Mouse (Mus musculus) ovary, postnatal 10 days (tissue): Measurements from ENCODE around the gene Serhl.

Experiments
- DNase-seq: peaks from one replicate; pipeline ENCODE4 v3.0.0; 2022; ENCODE audit warnings: low spot score

Serhl gene

DNA sequence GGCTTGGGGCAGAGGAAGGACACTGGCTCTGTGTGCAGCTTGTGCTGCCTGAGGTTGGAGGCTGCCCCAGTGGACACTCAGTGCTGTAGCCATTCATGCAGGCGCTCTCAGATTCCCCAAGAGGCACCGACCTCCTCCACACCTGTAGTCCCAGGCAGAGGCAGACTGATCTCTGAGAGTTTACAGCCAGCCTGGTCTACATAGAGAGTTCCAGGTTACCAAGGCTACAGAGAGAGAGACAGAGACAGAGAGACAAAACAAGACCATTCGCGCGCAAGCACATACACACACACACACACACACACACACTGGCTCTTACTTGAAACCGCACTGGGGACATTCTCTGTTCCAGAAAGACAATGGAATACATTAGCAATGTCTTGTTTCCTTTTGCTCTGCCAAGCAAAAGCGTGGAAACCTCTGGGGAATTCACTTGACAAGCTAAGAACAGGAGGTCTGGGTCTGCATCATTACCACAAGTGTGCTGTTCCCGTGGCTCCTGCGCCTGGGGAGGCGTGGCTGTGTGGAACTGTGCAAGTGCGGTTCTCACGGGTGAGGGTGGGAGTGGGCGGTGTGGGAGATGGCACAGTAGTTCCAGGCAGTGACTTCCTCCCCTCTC, 5.2 kb upstream of the Serhl start:
- no peak for DNase-seq

DNA sequence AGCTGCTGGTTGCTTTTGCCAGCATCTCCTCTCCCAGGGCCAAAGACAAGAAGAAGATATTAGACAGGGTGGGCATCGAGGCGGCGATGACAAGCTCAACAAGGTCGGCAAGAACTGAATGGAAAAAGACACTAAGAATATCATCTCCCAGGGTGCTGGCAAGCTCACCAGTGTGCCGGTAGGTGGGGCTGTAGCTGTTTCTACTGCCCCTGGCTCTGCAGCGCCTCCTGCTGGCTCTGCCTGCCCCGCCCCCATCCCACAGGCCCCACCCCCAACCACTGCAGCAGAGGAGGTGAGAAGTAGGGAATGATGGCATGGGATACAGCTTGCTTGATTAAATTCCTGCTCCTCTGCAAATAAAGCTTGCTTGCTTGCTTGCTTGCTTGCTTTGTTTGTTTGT, 3.4 kb upstream of the Serhl start:
- DNase-seq, result no peak

DNA sequence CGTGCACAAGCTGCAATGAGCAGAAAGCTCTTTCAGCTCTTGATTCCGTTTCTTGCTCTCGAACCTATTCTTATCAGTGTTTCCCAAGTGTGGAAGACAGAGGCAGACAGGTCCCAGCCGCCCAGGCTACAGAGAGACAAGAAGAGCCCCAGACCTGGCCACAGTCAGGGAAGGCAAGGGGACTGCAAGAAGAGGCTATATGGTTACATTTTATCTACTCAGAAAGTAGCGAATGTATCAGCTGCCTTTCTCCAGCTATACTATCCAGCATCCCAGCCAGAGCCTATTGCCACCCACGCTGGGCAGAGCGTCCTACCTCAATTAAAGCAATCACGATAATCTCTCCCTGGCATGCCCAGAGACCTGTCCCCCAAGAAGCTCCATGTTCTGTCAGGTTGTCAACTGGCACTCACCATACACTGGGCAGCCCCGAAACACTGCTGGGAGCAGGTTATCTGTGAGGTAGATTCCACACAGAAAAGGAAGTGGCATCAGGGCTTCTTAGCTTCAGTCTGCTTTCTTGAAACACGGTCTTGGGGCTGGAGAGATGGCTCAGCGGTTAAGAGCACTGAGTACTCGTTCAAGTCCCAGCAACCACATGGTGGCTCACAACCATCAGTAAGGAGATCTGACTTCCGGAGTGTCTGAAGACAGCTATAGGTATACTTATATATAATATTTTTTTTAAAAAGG, 2.5 kb upstream of the Serhl start:
- no peak for DNase-seq

DNA sequence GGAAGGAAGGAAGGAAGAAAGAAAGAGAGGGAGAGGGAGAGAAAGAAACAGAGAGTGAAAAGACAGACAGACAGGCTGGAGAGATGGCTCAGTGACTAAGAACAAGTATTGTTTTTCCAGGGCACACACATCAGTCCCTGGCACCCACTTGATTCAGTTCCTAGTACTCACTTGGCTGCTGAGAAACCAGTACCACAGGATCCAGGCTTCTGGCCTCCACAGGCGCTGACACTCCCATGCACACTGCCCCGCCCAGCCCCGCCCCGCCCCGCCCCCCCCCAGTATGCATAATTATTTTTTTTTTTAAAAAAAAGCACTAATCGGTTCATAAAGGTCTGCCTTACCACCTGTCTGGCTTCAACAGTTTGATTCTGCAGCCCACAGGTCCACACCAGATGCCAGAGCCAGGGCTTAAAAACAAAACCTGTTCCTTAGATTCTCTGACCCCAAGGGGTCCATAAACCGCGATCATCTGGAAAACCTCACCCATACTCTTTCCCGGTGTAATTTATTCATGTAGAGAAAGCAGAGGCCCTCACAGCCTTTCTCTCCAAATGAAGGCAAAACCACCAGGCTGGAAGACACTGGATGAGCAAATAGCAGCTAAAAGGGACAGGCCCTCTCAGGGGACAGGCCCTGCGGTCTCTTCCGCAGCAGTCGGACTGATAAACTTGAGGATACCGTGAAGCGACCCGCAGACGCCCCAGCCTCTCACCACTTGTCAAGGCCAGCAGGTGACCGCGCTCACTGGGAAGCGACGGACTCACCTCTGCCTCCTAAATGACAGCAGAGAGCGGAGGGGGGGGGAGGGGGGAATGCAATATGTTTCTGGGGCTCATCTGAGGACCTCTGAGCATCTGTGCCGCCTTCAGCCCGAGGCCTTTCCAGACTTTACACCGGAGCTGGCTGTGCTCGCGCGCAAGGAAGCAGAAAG, 544 bp upstream of the Serhl start:
- DNase-seq, result no peak

DNA sequence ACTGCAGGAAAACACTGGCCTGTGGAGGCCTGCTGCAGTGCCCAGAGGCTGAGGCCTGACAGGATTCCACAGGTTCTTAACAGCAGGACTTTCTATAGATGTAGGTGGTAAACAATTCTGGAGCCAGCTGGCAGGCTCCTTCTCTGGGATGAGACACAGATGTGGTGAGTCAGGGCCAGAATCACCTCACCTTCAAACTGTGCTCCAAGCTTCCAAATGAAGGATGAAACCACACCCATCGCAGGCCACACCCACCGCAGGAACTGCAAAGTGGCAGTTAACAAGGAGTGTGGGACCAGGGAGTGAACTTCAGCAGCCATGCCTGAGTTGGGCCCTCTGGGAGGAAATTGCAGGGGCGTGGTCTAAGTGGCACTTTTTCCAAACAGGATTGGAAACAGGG, 1.6 kb downstream of the Serhl start:
- no peak for DNase-seq

DNA sequence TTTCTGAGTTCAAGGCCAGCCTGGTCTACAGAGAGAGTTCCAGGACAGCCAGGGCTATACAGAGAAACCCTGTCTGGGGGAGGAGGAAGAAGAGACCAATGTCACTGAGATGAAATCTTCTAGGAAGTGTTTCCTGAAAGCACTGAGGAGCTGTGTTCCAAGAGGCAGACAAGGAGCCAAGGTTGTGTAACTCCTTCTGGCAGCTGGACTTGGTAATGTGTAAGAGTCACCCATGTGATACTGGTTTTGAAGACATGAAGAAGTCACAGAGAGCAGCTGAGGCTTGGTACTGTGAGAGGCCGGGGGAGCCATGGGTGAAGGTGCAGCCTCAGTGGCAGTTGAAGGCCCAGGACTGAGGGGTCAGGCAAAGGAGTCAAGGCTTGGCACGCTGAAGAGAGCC, 4.4 kb downstream of the Serhl start:
- no peak for DNase-seq

DNA sequence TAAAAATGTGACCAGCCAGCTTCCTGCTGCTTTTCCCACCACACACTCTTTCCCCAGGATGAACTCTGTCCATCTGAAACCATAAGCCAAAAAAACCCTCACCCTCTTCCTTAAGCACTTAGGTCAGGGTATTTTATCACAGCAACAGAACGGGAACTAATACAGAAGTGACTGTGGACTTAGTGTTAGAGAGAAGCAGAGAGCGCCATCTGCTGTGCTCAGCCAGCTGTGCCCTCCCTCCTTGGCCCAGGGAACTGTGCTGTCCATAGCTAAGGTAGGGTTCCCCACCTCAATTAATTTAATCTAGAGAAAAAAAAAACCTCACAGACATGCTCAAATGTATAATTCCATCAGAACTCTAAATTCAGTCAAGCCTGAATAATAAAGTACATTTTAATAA, 6.6 kb downstream of the Serhl start:
- no peak for DNase-seq

DNA sequence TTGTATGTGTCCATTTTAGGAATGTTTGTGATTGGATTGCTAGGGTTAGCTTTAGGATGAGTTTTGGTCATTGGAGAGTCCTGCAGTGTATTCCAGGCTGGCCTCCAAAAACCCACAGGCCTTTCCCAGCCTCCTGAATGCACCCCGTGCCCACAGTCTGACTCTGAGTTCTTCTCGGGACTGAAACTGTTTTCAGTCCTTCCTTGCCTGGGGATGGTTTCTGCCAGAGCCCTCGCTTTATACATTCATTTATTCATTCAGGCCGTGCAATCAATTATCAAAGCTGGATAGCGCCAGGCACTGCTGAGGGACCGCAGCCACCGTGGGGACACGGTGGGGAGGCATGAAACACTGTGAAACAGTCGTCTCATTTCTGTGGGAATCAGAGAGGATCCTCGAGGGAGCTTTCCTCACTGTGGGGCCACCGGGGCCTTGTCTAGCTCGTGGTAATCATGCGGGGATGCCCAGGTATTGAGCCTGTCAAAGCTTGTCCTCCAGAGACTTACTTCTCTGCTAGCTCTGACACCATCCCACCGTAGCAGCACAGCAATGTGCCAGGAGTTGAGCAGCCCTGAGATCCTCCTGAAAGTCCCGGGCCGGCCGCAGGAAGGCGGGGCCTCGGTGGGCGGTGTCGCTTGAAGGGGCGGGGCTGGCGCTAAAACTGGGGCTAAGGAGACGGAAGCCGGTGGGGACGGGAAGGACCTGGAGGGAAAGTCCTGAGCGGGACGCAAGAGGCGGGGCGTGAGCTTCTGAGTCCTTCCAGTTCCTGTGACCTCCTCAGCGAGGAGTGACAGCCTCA, 10.4 kb downstream of the Serhl start:
- peak; percentile 85 for DNase-seq

DNA sequence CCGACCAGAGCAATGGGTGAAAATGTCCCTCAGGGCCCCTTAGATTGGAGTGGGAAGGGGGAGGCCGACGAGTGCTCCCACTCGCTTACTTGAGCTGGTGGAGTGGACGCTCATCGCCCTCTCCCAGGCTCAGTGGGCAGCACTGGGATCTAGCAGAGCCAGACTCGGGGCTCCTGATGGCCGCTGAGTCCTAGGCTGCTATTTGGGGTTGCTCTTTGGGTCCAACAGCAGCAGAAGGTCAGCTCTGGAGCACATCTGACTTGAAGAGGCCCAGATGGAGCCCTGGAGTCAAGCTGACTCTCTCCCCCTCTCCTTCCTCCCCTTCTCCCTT, 11.0 kb downstream of the Serhl start:
- no peak for DNase-seq

DNA sequence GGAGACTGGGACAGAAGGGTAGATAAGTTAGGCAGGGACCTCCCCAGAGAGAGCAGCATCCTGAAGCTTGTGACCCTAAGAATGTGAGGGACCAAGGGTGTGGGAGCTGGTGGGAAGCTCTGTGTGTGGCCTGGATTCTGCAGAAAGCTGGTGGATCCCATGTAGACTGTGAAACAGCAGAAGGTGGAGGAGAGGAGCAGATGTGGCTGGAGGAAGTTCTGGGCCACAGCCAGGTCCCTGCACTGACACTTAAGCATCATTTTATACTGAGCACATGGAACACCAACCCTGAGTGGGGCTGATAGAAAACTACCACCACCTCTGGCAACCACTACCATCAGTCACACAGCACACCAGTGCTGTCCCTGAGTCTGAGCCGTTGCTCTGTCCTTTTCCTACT, 13.8 kb downstream of the Serhl start:
- no peak for DNase-seq

DNA sequence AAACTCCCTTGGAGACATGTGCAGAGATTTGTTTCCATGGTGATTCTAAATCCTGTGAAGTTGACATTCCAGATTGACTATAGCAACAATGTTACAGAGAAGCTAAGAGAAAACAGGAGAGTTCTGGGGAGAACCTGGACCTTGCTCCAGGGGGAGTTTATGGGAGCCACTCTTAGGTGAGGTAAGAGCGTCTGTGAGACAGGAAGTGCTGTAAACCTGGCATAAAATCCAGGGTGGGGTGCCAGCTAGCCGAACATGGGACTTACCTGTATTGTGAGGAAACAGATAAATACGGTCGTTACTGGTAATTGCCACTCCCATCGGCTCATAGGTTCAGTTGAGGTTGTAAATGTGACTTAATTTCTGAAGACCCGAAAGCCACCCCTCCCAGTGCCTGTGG, 17.1 kb downstream of the Serhl start:
- no peak for DNase-seq

DNA sequence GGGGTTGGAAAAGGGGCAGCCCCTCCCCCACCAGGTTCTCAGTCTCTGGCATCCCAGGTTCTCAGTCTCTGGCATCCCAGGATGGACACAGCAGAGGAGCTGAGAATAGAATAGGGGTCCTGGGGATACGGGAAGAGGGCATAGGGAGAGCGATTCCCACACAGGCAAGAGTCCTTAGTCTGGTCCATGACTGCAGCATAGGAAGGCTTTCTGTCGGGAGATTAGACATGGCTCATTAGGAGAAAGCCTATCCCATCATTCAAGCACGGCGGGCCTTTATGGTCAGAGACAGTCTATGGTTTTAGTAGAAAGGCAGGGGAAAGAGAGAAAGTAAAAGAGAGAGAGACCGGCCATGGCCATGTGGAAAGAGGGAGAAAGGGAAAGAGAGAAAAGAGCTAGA, 18.5 kb downstream of the Serhl start:
- DNase-seq, result no peak

DNA sequence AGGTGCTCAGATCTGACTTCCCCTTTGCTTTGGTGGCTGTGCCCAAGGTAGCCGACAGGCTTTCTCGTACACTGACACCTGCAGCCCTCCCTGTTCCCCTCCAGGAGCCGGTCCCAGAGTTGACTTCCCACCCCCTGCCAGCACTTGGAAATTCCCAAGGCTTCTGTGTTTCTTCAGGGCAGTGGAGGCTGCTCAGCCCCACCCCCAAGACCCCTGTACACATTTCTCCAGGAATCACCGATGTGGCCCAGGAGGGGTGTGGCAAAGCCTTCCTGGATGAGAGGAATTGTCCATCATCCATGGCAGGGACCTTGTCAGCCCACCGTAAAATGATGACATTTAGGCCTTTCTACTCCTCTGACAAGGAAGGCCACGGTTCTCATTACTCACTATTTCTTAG, 22.0 kb downstream of the Serhl start:
- DNase-seq, result no peak

DNA sequence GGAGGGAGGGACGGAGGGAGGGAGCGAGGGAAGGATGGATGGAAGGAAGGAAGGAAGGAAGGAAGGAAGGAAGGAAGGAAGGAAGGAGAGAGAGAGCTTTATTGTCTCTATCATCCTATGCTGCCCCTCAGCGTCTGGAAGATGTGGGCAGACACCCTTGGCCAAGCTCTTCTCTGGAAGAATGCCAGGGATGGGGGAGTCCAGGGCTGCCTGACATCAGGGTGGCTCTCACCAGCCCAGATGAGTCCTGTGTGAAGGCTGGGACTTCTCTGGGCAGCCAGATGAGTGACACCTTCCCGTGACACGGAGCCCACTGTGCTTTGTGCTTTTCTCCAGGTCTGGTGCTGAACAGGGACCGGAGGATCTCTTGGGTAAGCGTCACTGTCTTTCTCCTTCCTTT, 22.6 kb downstream of the Serhl start:
- DNase-seq, result no peak

DNA sequence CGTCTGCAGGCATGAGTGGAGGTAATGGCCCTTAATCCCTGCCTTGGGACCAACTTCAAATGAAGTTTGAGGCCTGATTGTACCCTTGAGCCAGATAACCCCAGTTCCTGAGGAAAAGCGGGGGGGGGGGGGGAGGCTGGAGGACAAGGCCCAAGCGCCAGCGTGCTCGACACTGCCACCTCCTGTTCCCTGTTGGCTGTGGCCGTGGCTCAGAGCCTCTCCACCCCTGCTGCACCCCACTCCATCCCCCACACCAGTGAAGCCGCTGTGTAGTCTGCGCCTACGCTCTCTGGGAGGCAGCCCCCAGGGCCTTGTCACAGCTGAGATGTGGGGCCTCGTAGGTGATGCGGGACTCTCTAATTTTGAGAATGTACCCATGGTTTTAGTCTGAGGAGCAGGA, 23.6 kb downstream of the Serhl start:
- no peak for DNase-seq

DNA sequence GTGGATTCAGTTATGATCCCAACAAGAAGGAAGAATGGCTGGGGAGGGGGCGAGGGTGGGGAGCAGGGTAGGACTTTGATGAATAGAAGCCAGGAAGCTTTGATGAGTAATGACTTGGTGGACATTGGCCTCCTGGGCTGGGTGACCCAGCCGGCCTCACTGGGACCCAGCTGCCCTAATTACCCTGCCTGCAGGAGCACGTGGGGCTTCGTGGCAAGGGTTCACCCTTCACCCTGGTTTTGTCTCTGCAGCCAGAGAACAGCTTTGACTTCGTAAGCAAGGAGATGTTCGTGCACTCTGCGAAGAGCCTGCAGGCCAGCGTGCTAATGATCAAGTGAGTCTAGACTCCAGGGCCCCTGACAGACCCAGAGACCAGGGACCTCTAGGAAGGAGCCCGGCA, 24.8 kb downstream of the Serhl start:
- no peak for DNase-seq

DNA sequence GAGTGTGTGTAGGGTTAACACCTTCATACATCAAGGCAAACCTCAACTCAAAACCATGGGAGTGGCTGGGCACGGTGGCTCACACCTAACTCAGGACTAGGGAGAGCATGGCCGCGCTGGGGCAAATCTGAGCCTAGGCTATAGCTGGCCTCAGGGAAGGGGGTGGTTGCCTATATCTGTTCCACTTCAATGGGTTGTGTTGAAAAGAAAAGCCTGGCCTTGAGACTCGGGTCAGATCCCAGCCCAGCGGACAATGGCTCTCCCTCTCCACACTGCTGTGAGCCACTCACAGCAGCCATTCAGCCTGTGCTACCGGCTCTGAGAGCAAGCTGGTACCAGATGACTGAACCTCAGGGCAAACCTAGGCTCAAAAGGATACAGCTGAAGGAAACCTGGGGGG, 25.8 kb downstream of the Serhl start:
- no peak for DNase-seq

DNA sequence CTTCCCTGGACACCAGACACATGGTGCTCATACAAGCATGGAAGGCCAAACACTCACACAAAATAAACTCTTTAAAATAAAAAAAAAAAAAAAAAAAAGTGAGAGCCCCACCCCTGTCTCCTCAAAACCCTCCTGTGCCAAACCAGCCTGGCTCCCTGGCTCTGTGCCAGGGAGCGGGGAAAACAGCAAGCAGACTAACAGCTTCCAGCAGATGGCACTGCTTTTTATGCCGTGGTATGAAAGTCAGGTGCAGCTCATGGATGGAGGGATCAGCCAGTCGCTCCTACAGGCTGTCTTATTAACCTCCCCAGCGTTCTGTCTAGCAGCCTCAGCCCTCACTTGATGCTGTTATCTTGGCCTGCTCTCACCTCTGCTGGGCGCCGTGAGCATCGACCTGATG, 29.1 kb downstream of the Serhl start:
- no peak for DNase-seq

DNA sequence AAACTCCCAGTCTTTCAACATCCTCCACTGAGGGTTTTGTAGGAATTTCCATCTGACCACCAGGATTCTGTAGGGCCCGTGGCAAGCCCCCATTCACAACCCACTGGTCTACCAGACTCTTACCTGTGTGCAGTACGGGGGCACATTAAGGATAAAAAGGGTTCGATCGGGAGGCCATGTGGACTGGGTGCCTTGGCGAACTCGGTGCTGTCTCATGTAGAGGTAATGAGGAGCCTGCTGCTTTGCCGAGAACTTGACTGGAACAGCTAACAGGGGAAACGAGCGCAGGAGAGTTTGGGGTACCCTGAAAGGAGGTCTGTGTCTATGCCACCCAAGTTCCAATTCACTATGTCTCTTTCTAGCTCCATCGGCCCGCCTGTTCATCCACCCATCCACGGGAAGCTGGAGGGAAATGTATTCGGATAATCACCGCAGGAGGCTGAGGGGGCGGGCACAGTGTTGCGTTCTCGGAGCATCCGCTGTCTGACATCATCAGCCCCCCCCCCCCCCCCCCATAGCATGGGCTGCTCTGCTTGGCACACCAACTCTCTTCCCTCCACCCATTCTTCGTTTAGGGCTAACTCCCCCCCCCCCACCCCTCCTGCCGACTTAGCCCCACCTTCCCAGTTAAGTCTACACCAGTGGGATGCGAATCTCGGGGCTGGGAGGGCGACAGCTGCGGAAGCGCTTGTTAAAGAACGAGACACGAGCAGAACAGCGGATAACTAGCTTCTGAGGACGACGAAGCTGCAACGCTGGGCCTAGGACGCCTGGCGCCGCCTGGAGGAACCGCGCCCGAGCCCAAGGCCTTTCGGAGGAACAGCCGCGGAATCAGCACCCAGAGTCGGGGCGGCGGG, 32.6 kb downstream of the Serhl start:
- no peak for DNase-seq

DNA sequence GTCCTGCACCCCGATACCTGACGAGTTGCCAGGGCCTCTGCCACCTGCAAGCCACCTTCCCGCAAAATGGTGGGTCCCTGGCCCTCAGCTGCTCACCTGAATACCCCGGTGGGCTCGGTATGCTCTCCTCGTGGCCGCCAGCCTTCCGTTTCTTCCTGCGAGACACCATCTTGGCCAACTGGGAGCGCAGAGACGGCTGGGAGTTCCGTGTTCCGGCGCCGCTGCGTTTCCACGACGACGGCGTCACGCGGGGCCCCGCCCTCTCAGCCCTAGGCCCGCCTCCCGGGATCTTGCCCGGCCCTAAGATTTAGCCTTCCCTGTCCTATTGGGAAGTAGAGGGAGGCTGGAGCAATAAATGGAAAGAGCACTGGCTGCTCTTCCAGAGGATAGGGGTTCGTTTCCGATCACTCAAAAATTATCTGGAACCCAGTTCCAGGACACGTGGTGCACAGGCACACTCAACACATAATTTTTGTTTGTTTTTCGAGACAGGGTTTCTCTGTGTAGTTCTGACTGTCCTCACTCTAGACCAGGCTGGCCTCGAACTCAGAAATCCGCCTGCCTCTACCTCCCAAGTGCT, 33.4 kb downstream of the Serhl start, which contains the start of gene Rrp7a:
TSS of gene Rrp7a (minus strand) at position 236 of the 580 bp plus-strand sequence.
- DNase-seq, result peak; percentile 84

DNA sequence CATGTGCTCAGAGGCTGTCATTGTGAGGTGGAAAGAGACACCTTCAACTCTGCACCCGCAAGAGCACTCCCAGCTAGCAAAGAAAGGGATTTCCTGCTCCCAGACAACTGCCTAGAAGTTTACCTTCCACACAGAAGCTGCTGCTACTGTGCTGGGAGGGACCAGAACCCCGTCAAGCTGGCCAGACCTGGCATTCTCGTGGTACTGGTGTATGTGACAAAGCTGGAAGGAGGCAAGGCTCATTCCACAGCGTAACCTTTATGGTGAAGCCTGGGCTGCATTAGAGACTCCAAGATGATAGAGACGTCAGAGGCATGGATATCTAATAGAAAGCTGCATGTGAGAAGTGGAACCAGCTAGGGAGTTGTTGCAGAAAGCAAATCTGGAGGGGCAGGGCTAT, 35.3 kb downstream of the Serhl start:
- DNase-seq, result no peak
